Mouse (Mus musculus): ENCODE results near the gene Trpv6. TPM values are rescaled to one million over a fixed set of nuclear protein-coding genes. Genes with fewer than 3 reads are reported as not detected.

Gene Trpv6
- polyA plus RNA-seq, 1 experiment from 2014 or later = 1.2 TPM

- no peaks in the 10 kb centered on the region for H3K27me3 ChIP-seq
- no peaks in the 10 kb centered on the region for H3K4me1 ChIP-seq
- H3K27ac ChIP-seq = no peak overlapping the region
- no peaks in the 10 kb centered on the region for H3K9me3 ChIP-seq
- ATAC-seq (ENCODE audit: insufficient number of reproducible peaks, insufficient read depth, low FRiP score, low TSS enrichment) = no peak
- no peak overlapping the region for H3K9ac ChIP-seq
- no peak overlapping the region for H3K4me2 ChIP-seq (replicated peaks)
- H3K4me3 ChIP-seq = no peak overlapping the region
- peaks cover 34% of the 10 kb centered on the region for H3K36me3 ChIP-seq
- 93% methylated on average over 9 of the region's 9 CpGs for WGBS
Observed at GRCm38 (mm10) chr6:41620173-41620798, 15.9 kb downstream of the Trpv6 start.

- Histone ChIP-seq H3K36me3 (no peaks in the 10 kb centered on the region), H3K4me1 (peaks cover 10% of the 10 kb centered on the region), H3K9me3 (no peaks in the 10 kb centered on the region), H3K4me2 (replicated peaks) (no peak overlapping the region), H3K27me3 (no peaks in the 10 kb centered on the region), H3K27ac (no peak overlapping the region), H3K9ac (no peak overlapping the region), H3K4me3 (no peak overlapping the region)
- ATAC-seq (ENCODE audit: insufficient number of reproducible peaks, insufficient read depth, low FRiP score, low TSS enrichment) = no peak
- WGBS = 50% methylated on average over 5 of the region's 5 CpGs
Observed at GRCm38 (mm10) chr6:41607637-41608036, 28.6 kb downstream of the Trpv6 start.

GRCm38 (mm10) chr6:41606214-41606613, 30.0 kb downstream of the Trpv6 start:
- Histone ChIP-seq H3K4me3 (peak overlapping the region; percentile 67), H3K9ac (no peak overlapping the region; the same call in 1 of the 2 replicates), H3K9me3 (no peaks in the 10 kb centered on the region), H3K4me2 (replicated peaks) (peak overlapping the region; percentile 67), H3K4me1 (peaks cover 10% of the 10 kb centered on the region), H3K27me3 (no peaks in the 10 kb centered on the region), H3K36me3 (no peaks in the 10 kb centered on the region), H3K27ac (no peak overlapping the region)
- WGBS = 4% methylated on average over 4 of the region's 4 CpGs
- ATAC-seq (ENCODE audit: insufficient number of reproducible peaks, insufficient read depth, low FRiP score, low TSS enrichment) = no peak

- Histone ChIP-seq H3K27ac (peak overlapping the region; percentile 93; the same call in 1 of the 2 replicates), H3K36me3 (no peaks in the 10 kb centered on the region), H3K9me3 (no peaks in the 10 kb centered on the region), H3K4me2 (replicated peaks) (peak overlapping the region; percentile 67), H3K4me3 (peak overlapping the region; percentile 67), H3K4me1 (peaks cover 10% of the 10 kb centered on the region), H3K27me3 (no peaks in the 10 kb centered on the region), H3K9ac (peak overlapping the region; percentile 75)
- ATAC-seq (ENCODE audit: insufficient number of reproducible peaks, insufficient read depth, low FRiP score, low TSS enrichment) = peak; percentile 53
- WGBS = 0% methylated on average over 7 of the region's 7 CpGs
Observed at GRCm38 (mm10) chr6:41605794-41606104, 30.5 kb downstream of the Trpv6 start.

GRCm38 (mm10) chr6:41605061-41605793, 31.0 kb downstream of the Trpv6 start, which contains the start of gene Ephb6:
Gene Ephb6, plus strand, starts transcription at chr6:41605482.
- under 1% methylated on average over 66 of the region's 68 CpGs for WGBS
- H3K27me3 ChIP-seq = no peaks in the 10 kb centered on the region
- no peaks in the 10 kb centered on the region for H3K36me3 ChIP-seq
- H3K9me3 ChIP-seq = no peaks in the 10 kb centered on the region
- H3K9ac ChIP-seq = peak within 1 kb of the TSS; percentile 75
- peaks cover 10% of the 10 kb centered on the region for H3K4me1 ChIP-seq
- peak within 1 kb of the TSS; percentile 93 for H3K27ac ChIP-seq
- H3K4me3 ChIP-seq = peak within 1 kb of the TSS; percentile 67
- ATAC-seq (ENCODE audit: insufficient number of reproducible peaks, insufficient read depth, low FRiP score, low TSS enrichment) = peak; percentile 97
- H3K4me2 ChIP-seq (replicated peaks) = peak within 1 kb of the TSS; percentile 67

GRCm38 (mm10) chr6:41604401-41605050, 31.7 kb downstream of the Trpv6 start:
- Histone ChIP-seq H3K4me2 (replicated peaks) (peak overlapping the region; percentile 67), H3K27me3 (no peaks in the 10 kb centered on the region), H3K27ac (peak overlapping the region; percentile 93), H3K4me3 (peak overlapping the region; percentile 67), H3K9ac (peak overlapping the region; percentile 75), H3K4me1 (peaks cover 10% of the 10 kb centered on the region), H3K9me3 (no peaks in the 10 kb centered on the region), H3K36me3 (no peaks in the 10 kb centered on the region)
- under 1% methylated on average over 23 of the region's 23 CpGs for WGBS
- ATAC-seq (ENCODE audit: insufficient number of reproducible peaks, insufficient read depth, low FRiP score, low TSS enrichment) = peak; percentile 59

GRCm38 (mm10) chr6:41582189-41582588, 54.0 kb downstream of the Trpv6 start:
- Histone ChIP-seq H3K4me2 (replicated peaks) (no peak overlapping the region), H3K36me3 (no peaks in the 10 kb centered on the region), H3K9me3 (no peaks in the 10 kb centered on the region), H3K4me1 (0 out of 2 replicates have a peak, but pooled peaks cover 3% of the 10 kb centered on the region), H3K27ac (no peak overlapping the region), H3K9ac (no peak overlapping the region), H3K27me3 (no peaks in the 10 kb centered on the region), H3K4me3 (no peak overlapping the region)
- 77% methylated on average over 1 of the region's 1 CpGs for WGBS
- no peak for ATAC-seq (ENCODE audit: insufficient number of reproducible peaks, insufficient read depth, low FRiP score, low TSS enrichment)

GRCm38 (mm10) chr6:41581295-41581694, 54.9 kb downstream of the Trpv6 start:
- Histone ChIP-seq H3K27me3 (no peaks in the 10 kb centered on the region), H3K4me3 (no peak overlapping the region), H3K36me3 (no peaks in the 10 kb centered on the region), H3K27ac (no peak overlapping the region), H3K9me3 (no peaks in the 10 kb centered on the region), H3K4me1 (0 out of 2 replicates have a peak, but pooled peaks cover 3% of the 10 kb centered on the region), H3K4me2 (replicated peaks) (peak overlapping the region; percentile 9; the same call in 1 of the 2 replicates), H3K9ac (no peak overlapping the region)
- 0 out of 2 replicates have a peak, but pooled peaks have one; percentile 52 for ATAC-seq (ENCODE audit: insufficient number of reproducible peaks, insufficient read depth, low FRiP score, low TSS enrichment)
- WGBS = 26% methylated on average over 7 of the region's 7 CpGs

GRCm38 (mm10) chr6:41577297-41577696, 58.9 kb downstream of the Trpv6 start:
- no peaks in the 10 kb centered on the region for H3K36me3 ChIP-seq
- ATAC-seq (ENCODE audit: insufficient number of reproducible peaks, insufficient read depth, low FRiP score, low TSS enrichment) = no peak
- 18% methylated on average over 5 of the region's 5 CpGs for WGBS
- no peak overlapping the region for H3K4me3 ChIP-seq
- no peak overlapping the region for H3K9ac ChIP-seq
- no peaks in the 10 kb centered on the region for H3K9me3 ChIP-seq
- no peak overlapping the region for H3K4me2 ChIP-seq (replicated peaks)
- no peak overlapping the region for H3K27ac ChIP-seq
- 0 out of 2 replicates have a peak, but pooled peaks cover 3% of the 10 kb centered on the region for H3K4me1 ChIP-seq
- no peaks in the 10 kb centered on the region for H3K27me3 ChIP-seq

- Histone ChIP-seq H3K36me3 (no peaks in the 10 kb centered on the region), H3K4me2 (replicated peaks) (no peak overlapping the region), H3K4me1 (0 out of 2 replicates have a peak, but pooled peaks cover 3% of the 10 kb centered on the region), H3K27ac (no peak overlapping the region), H3K9me3 (no peaks in the 10 kb centered on the region), H3K4me3 (no peak overlapping the region), H3K9ac (no peak overlapping the region), H3K27me3 (no peaks in the 10 kb centered on the region)
- 50% methylated on average over 5 of the region's 5 CpGs for WGBS
- no peak for ATAC-seq (ENCODE audit: insufficient number of reproducible peaks, insufficient read depth, low FRiP score, low TSS enrichment)
Observed at GRCm38 (mm10) chr6:41576526-41577097, 59.6 kb downstream of the Trpv6 start.

Measured in embryonic facial prominence, embryonic 12.5 days (tissue).